Mouse (Mus musculus) cerebellum, postnatal 36 days (tissue): Measurements from ENCODE around the gene Itgb5.
A peak's percentile ranks its signal among the peaks of the same experiment; 100 is the strongest.

ENCODE experiments used
- DNase-seq, 2 experiments: peaks; one replicate each; pipeline ENCODE4 v3.0.0; 2021 to 2022; ENCODE audit warnings: mixed read lengths in 2 of 2

The Itgb5 gene

GRCm38 (mm10) chr16:33832728-33833428, 3.4 kb downstream of the Itgb5 start:
- DNase-seq, result no peak

GRCm38 (mm10) chr16:33833429-33833753, 3.9 kb downstream of the Itgb5 start:
- no peak for DNase-seq

GRCm38 (mm10) chr16:33833781-33834482, 4.5 kb downstream of the Itgb5 start:
- peak in 1 of 2 experiments; percentile 21 for DNase-seq

- DNase-seq, result no peak
These were observed 7.2 kb downstream of the Itgb5 start for GRCm38 (mm10) chr16:33836676-33837075.

- DNase-seq, result peak; percentile 45 to 55
These were observed 7.7 kb downstream of the Itgb5 start for GRCm38 (mm10) chr16:33837191-33837590.

GRCm38 (mm10) chr16:33840616-33841015, 11.2 kb downstream of the Itgb5 start:
- no peak for DNase-seq

- DNase-seq, result peak in 1 of 2 experiments; percentile 29
These were observed 12.8 kb downstream of the Itgb5 start for GRCm38 (mm10) chr16:33842081-33842880.

- DNase-seq, result no peak
These were observed 14.7 kb downstream of the Itgb5 start for GRCm38 (mm10) chr16:33844150-33844611.

- DNase-seq, result no peak
These were observed 15.4 kb downstream of the Itgb5 start for GRCm38 (mm10) chr16:33844866-33845265.

GRCm38 (mm10) chr16:33853271-33853670, 23.8 kb downstream of the Itgb5 start:
- no peak for DNase-seq

- no peak for DNase-seq
These were observed 29.3 kb downstream of the Itgb5 start for GRCm38 (mm10) chr16:33858766-33859165.

- DNase-seq, result no peak
These were observed 29.9 kb downstream of the Itgb5 start for GRCm38 (mm10) chr16:33859380-33859779.

GRCm38 (mm10) chr16:33859988-33860700, 30.7 kb downstream of the Itgb5 start:
- DNase-seq, result peak; percentile 93 to 95

GRCm38 (mm10) chr16:33862406-33862805, 32.9 kb downstream of the Itgb5 start:
- peak; percentile 44 to 49 for DNase-seq

- DNase-seq, result peak; percentile 44 to 47
These were observed 33.8 kb downstream of the Itgb5 start for GRCm38 (mm10) chr16:33863208-33863751.

- no peak for DNase-seq
These were observed 40.8 kb downstream of the Itgb5 start for GRCm38 (mm10) chr16:33870224-33870785.

- no peak for DNase-seq
These were observed 41.7 kb downstream of the Itgb5 start for GRCm38 (mm10) chr16:33870988-33871758.

- DNase-seq, result no peak
These were observed 42.5 kb downstream of the Itgb5 start for GRCm38 (mm10) chr16:33871865-33872443.

- DNase-seq, result no peak
These were observed 43.8 kb downstream of the Itgb5 start for GRCm38 (mm10) chr16:33873282-33873681.

GRCm38 (mm10) chr16:33878041-33878783, 48.7 kb downstream of the Itgb5 start:
- DNase-seq, result no peak
